Mouse (Mus musculus): Measurements from ENCODE around the gene Arhgap24.

Arhgap24 gene

GRCm38 (mm10) chr5:102498747-102499146, 17.6 kb downstream of the Arhgap24 start:
- DNase-seq (ENCODE audit: extremely low spot score, low spot score), result no peak

GRCm38 (mm10) chr5:102502333-102502732, 21.1 kb downstream of the Arhgap24 start:
- no peak for DNase-seq (ENCODE audit: extremely low spot score, low spot score)

- no peak for DNase-seq (ENCODE audit: extremely low spot score, low spot score)
Measured at GRCm38 (mm10) chr5:102503066-102503465, 21.9 kb downstream of the Arhgap24 start.

DNA sequence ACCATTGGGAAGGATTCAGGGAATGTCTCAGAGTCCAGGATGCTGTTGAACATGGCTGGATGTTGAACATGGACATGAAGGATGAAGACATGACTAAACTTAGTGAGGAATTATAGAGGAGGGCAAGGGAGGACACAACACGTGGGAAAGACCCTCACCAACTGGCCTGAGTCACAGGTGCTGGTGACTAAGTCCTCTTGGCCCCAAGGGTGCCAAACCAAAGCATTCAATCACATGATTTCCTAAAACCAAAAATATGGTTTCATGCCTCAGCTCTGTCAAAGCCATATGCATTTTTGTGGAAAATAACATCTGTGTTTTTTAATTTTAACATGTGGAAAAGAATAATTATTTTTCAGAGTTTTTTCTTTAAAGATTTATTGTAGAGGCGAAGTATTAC, 22.7 kb downstream of the Arhgap24 start:
- no peak for DNase-seq (ENCODE audit: extremely low spot score, low spot score)

DNA sequence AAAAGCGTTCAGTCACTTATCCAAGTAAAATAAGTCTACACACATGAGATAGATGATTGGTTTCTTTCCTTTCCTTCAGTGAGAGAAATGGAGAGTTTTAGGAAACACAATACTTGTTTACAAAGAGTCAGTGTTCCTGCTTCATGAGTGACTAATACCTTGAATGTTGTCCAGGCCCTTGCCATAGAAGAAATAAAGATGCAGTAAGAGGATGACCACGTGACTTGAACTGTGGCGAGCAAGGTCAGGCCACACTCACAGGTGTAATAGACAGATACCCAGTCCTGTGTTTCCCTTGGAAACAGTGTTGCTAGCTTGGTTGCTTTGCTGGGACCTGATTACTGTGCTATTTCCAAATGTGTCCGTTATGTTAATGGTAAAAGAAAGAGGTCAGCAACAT, 23.4 kb downstream of the Arhgap24 start:
- DNase-seq (ENCODE audit: extremely low spot score, low spot score), result no peak

GRCm38 (mm10) chr5:102508162-102508561, 27.0 kb downstream of the Arhgap24 start:
- DNase-seq (ENCODE audit: extremely low spot score, low spot score), result no peak

DNA sequence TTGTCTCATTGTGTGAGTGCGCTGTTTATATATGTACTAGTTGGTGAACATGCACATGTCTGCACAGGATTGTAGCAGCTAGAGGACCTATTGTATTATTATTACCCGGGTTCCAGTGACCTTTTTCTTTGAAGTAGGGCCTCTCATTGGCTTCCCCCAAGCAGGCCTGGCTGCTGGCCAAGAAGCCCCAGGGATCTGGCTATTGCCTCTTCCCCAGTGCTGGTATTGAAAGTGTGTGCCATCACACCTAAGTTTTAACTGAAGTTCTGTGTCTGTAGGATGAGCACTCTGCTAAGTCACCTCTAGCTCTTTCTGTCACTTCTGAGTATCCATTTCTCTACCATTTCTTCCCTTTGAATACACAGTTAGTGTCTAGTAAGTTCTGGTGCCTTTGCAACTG, 28.2 kb downstream of the Arhgap24 start:
- DNase-seq (ENCODE audit: extremely low spot score, low spot score), result no peak

GRCm38 (mm10) chr5:102511651-102512050, 30.5 kb downstream of the Arhgap24 start:
- DNase-seq (ENCODE audit: extremely low spot score, low spot score), result no peak

DNA sequence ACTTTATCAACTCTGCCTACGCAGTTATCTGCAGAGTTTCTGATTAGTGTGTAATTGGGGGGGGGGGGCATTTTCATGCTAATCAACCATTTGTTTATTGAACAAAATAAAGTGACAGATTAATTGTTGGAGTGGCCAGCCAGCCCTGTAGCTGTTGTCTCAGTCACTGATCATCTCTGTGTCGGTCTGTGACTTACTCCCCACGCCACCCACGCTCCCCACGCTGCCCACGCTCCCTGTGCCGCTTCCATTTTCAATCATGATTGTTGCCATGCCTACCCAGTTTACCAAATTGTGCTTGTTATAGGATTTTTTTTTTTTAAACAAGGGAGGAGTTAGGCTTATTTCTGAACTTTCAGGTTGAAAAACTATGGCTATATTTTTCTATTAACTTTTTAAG, 34.3 kb downstream of the Arhgap24 start:
- DNase-seq (ENCODE audit: extremely low spot score, low spot score), result no peak

DNA sequence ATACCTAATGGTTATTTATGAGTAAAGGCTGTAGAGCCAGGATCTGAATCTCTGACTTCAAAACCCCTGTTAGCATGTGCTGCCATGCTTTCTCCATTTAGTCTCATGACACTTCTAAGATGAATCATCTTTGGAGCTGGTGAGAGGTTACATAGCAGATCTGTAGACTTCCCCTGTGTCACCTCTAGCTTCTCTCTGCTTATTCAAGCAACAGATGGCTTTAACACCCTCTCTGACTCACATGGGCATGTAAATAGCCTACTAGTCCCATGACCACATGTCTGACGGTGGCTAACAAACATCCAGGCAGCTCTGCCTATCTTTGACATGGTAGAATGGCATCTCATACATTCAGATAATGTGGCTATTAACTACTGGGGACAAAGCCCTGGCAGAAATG, 39.3 kb downstream of the Arhgap24 start:
- DNase-seq (ENCODE audit: extremely low spot score, low spot score), result no peak

- no peak for DNase-seq (ENCODE audit: extremely low spot score, low spot score)
Measured at GRCm38 (mm10) chr5:102535311-102535710, 54.1 kb downstream of the Arhgap24 start.

DNA sequence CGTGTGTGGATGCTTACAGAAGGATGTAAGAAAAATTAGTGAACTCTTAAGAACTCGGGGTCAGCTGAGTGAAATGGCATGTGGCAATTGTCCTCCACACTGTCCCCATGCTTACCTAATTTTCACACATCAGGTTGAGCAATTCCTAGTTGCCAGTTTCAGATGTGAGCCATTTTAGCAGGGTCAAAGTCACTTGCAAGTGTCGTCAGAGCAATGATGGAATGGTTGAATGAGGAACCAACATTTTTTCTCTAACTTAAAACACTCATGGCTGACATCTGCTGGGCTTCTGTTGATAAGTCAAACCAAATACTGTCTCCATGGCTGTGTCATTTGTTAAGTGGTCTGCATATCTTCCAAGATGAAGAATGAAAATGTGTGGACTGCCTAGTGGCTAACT, 56.6 kb downstream of the Arhgap24 start:
- DNase-seq (ENCODE audit: extremely low spot score, low spot score), result no peak

GRCm38 (mm10) chr5:102546296-102546695, 65.1 kb downstream of the Arhgap24 start:
- no peak for DNase-seq (ENCODE audit: extremely low spot score, low spot score)

DNA sequence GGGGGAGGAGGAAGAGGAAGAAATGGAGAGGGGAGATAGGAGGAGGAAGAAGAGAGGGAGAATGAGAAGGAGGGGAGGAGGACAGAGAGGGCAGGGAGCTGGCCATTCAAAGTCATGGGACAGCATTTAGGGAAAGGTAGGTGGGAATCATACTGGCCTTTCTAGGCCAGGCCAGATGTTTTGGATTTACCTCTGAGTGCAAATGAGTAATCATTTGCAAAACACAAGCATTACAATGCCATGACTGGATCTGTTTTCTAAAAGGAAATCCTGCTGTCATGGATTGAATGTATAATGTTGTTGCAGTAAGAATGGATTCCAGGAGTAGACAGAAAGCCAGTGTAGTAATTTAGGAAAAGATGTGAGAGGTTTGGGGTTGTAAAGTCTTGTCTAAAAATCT, 66.6 kb downstream of the Arhgap24 start:
- no peak for DNase-seq (ENCODE audit: extremely low spot score, low spot score)

DNA sequence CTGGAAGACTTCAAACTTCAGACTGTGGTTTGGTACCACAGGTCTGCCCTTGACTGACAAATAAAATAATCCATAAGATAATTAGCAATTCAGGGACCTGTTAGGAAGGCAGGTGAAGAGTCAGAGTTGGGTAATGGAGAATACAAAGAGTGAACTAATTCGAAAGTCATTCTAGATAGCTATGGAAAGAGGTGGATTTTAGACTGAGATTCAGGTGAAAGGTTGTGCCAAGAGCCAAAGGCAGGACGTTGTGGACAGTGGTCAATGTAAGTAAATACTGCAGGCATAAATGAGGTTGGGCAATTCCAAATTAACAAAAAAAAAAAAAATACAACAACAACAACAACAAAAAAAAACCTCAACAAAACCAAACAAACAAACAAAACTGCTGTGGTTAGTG, 67.2 kb downstream of the Arhgap24 start:
- no peak for DNase-seq (ENCODE audit: extremely low spot score, low spot score)

DNA sequence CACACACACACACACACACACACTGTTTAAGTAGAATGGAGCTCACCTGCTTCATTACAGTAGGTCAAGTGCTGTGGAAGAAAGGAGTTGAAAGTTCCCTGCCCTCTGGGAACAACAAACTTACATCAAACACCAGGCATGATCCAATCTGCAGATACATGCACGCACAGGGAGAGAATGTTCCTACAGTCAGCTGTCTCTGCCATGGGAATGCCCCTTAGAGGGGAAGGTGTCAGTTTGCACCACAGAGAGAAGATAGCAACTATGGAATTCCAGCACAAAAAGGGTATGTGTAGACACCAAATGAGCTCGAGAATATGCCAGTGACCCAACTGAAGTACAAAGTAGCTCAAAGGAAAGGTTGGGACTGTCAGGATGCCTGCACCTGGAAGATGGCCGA, 69.0 kb downstream of the Arhgap24 start:
- DNase-seq (ENCODE audit: extremely low spot score, low spot score), result no peak

DNA sequence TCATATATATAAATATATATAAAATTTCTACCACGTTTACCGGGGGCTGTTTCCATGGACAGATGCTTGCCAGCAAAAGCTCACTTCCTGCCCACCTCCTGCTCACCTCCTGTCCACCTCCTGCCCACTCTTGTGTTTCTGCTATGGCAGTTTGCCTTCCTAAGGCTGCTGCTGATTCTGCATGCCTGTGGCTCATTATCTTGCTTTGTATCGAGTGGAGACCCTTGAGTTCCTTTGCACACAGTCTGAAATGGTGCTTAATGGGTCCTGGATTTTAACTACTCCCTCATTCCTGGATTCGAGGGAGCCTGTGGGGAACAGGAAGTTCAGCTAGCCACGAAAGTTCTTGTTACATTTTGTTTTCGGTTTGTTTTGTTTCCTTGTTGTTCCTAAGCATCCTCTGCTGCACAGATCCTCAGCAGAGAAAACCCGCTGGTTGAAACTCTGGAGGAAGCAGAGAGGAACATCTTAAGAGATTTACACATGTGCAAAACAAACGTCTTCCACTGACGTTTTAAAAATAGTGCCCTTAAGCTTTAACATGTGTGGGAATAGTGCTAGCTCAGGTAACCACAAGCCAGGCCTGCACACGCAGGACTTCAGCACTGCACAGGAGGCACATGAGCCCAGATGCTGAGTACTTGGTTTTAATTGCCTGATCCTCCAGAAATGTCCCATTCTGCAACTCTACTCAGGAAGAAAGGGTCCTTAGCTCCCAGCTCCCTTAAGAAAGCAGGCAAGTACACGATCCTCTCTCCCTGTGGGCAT, 69.9 kb downstream of the Arhgap24 start:
- no peak for DNase-seq (ENCODE audit: extremely low spot score, low spot score)

GRCm38 (mm10) chr5:102552533-102552932, 71.3 kb downstream of the Arhgap24 start:
- DNase-seq (ENCODE audit: extremely low spot score, low spot score), result no peak

DNA sequence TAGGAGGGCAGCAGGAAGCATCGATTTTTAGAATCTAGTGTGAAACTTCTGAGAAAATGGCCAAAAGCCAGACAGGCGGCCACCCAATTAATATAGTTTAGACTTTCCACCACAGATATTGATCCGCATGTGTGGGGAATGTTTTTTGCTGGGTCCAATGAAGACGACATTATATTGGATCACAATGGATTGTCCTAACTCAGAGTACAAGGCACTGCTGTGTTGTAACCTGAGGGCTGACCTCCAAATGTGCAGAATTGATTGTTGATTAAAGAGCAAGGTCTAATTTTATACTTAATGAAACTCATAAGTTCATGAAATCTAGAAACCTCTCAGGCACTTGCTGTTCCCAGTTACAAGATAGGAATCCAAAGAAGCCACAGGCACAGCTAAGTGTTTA, 74.8 kb downstream of the Arhgap24 start:
- DNase-seq (ENCODE audit: extremely low spot score, low spot score), result no peak

DNA sequence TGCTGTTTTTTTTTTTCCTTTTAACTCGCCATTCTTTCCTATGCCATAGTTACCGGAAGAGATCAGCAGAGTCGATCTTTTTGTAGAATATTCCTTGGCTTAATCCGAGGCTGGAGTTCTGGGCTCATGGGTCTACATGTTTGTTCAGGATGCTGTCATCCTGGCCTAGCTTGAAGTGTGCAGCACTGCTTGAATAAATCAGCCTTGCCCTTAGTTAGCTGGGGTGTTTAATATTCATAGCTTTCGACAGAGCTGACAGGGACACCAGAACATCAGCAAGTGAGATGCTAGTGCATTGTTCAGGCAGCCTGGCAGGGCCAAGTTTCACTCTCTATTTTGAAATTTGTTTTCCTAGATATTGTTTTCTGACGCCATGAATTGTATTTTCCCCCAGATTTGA, 79.1 kb downstream of the Arhgap24 start:
- DNase-seq (ENCODE audit: extremely low spot score, low spot score), result no peak

DNA sequence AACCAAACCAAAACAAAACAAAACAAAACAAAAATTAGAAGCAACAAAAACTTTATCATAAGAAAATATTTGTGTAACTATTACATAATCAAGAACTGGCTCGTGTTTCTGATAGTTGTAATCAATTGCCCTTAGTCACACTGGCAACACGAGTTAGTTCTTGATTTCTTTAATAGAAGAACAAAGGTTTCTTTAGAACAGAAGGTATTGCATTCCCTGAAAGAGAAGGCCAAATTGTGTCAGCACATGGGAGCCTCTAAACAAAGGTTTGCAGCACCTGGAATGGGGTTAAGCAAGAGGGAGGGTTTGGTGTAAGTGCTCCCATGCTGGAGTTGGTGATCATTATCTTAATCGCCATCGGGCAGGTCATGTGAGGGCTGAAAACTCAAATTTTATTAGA, 82.8 kb downstream of the Arhgap24 start:
- no peak for DNase-seq (ENCODE audit: extremely low spot score, low spot score)

DNA sequence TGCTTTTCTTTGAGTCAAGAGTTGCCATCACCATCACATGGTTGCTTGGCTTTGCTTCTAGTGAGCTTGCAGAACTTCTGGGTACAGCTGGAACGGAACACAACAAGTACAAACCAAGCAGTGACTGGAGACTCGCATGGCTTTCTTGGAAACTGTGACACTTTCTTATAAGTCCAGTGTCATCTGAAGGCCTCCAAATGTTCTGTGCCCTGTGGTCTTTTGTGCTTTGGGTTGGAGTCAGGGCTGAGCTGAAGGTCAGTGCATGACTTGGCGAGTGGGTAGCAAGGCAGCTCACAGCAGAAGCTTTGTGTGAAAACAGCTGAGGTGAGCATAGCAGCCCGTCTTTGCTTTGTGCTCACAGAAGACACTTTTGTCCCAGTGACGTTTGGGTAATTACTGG, 87.6 kb downstream of the Arhgap24 start:
- no peak for DNase-seq (ENCODE audit: extremely low spot score, low spot score)

GRCm38 (mm10) chr5:102571445-102571844, 90.3 kb downstream of the Arhgap24 start:
- DNase-seq (ENCODE audit: extremely low spot score, low spot score), result no peak

- DNase-seq (ENCODE audit: extremely low spot score, low spot score), result no peak
Measured at GRCm38 (mm10) chr5:102576750-102577149, 95.6 kb downstream of the Arhgap24 start.
